Mouse (Mus musculus) frontal cortex, postnatal 14 days (tissue): ENCODE data around the gene Fmnl2.
A peak's percentile ranks its signal among the peaks of the same experiment; 100 is the strongest.

ENCODE experiments used
- DNase-seq, 2 experiments: peaks; one replicate each; pipeline ENCODE4 v3.0.0; 2022; ENCODE audit warnings: low spot score in 2 of 2

The Fmnl2 gene

DNA sequence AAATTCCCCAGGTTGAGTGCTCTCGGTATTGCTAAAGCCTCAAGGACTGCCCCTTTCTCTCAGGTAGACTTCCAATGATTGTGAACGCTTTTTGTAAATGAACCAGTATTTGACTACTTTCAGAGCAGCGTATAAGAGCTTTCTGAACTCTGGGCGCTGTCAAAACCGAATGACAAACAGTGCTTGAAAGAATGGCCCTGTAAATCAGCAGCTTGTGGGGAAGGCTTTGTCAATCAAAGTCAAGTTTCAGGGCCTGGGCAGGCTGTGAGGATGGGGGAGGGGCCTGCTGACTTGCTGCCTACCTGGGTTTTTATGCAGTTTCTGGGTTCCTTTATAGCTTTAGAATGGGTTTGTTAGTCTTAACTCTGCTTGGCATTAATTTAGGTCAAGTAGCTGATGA, 56.1 kb downstream of the Fmnl2 start:
- DNase-seq: no peak

DNA sequence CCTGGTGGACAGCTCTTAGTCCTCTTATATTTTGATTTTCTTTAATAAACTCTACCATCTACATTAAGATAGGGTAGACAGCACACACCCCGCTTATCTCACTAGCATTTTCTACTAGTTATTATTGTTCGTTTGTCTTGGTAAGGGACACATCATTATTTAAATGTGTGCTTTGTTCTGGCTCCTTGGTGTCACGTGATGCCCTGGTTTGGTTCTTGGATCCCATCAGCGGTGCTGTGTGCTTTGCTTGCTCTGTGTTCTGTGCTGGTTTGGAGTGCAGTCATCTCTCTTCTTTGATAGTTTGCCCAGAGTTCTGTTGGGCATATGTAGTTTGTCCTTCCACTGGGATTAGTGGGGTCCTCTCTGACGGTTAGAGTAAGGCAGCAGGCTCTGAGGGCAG, 57.9 kb downstream of the Fmnl2 start:
- DNase-seq: no peak

DNA sequence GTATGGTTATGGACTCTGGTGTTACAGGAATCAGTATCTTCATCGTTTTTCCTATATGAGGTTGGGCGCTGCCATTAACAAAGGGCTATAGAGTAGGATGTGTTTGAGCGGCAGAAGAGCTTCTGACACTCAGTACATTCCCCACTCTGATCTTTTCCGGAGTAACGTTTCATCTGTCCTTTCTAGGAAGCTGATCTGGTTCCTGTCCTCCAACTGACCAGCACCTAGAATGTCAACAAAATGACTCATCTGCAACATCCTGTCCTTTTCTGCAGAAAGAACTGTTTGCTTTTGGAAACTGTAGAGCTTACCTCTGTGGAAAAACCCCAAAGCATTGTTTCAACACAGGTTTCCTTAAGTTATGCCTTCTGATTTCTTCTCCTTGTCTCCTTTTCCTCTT, 60.4 kb downstream of the Fmnl2 start:
- no peak for DNase-seq

DNA sequence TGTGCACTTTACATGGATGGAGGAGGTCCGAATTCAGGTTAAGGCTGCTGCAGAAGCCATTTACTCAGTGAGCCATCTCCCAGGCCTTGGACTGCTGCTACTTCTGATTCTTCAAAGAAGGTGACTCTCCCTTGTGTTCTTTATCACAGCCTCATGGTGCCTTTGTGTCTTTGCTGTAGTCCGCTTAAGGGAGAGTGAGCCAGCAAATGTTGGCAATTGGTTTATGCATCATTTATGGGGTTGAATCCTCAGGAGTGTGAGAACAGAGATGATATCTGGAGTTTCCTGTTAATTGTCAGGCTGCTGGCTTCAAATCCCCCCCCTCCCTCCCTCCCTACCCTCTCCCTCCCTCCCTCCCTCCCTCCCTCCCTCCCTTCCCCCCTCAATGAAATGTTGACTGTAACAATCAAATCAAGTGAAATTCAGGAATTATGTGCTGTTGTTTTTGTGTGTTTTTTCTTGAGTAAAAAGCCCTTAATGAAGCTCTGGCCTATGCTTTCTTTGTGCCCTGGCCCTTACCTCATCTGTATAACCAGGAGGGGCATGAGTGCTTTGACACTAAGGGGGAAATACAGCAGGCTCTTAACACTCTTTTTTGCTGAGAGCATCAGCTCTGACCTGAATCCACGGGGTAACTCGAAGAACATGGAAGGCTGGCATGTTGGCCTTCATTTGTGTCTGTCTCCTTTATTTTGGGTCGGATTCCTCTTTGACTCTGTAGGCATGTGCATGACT, 63.2 kb downstream of the Fmnl2 start:
- DNase-seq: no peak

DNA sequence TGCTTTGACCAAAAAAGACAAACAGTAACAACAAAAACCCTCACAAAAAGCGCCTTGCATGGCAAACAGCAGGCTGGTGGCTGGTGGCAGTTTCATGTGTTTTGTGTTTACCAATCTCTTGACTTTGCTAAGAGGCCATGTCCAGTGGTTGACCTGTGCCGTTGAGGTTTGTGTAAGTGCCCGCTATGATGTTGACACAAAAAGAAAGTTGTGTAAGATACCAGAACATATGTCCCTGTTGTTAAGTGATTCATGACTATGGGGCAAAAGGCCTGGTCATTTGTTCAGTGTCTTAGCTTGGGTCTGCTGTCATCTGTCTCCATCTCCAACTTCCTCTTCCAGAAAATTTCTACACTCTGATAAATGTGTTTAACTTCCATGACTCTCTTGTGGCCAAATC, 67.4 kb downstream of the Fmnl2 start:
- no peak for DNase-seq

DNA sequence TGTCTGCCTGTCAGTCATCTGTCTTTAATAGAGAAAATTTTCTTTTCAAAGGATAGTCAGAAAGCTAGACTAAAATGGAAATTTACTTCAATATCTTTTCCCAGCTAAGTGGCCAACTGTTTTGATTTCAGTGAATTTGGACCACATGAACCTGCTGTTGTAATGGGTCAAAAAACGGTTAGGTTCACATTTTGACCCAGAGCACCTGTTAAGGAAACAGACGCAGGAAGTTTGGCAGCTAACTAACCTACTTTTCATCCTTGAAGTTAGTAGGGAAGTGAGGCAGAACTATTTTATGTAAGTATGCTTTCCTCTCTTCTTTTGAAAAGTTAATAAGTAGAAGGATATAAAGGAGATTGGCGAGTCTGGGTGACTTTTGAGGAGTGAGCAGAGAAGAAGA, 69.7 kb downstream of the Fmnl2 start:
- no peak for DNase-seq

DNA sequence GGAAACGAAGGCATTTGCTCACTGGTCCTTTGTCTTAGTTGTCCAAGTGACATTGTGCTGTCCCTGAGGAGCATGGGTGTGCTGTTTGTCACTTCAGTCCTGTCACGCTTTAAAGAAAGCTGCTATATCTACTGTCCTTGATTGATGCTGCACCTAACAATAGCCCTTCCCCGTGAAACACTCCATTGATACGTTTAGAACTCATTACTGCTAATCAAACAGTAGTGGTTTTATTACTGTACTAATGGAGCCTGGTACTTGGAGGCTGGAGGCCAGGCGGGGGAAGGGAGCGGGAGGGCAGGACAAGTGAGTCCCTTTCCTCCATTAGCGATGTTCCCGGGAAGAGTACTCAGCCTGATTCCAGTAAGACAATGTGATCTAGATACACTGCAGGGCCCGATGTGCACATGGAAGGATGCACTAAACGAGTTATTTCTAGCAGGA, 70.2 kb downstream of the Fmnl2 start:
- DNase-seq: no peak

DNA sequence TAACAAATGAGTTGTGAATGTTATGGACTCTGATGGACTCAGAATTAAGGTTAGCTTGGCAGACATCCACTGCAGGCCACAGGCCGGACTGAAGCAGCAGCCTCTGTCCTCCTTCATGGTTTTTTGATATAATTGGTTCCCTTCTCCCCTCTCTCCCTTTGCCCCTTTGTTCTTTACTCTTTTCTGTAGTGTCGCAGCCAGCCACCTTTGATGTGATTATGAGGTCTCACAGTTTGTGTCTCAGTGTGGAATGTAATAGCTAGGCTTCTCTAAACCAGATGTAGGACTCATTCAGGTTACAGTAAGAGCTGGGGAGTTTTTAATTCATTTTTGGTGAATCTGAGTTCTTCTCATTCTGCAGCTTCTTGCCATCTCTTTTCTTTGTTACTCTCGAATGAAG, 70.7 kb downstream of the Fmnl2 start:
- no peak for DNase-seq

DNA sequence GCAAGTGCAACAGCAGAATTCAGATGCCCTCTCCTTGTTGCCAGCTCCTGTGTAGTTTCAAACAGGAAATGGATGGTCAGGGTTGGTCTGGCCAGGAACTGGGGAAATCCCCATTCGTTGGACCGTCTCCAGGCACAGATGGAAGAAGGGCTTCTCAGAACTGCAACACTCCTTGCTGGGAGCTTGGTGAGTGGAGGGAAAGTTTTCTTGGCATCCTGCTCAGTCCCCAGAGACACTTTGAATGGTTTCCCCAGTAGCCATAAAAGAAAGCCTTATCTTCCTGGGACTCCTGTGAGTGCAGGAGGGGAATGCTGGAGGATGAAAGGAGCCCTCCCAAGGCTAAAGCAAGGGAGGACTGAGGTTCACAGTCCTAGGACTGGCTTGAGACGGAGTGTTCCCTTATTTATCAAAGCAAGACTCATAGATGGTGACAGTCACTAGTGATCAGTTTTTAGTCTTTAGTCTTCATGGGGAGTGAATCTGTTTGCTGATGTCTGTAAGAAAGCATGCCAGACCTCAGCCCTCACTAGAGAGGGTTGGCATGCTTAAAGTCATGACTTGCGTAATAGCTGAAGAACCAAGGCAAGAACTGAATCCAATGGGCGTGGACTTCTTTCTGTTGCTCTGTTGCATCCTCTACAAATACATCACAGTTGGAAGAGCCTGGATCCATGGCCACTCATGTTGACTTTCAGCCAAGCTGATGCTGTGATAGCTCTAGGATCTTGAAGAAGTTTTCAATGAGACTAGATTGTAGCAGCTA, 72.6 kb downstream of the Fmnl2 start:
- peak; percentile 30 to 49 for DNase-seq

DNA sequence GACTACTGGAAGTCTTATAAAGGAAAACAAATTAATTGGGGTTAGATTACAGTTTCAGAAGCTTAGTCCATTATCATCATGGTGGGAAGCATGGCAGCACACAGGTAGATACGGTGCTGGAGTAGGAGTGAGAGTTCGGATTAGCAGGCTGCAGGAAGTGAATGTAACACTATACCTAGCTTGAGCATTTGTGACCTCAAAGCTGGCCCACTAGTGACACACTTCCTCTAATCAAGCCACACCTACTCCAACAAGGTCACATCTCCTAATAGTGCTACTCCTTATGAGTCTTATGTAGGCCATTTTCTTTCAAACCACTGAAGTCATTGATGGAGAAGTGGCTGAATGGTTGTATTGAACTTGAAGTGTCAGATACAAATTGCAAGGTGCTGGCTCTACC, 73.7 kb downstream of the Fmnl2 start:
- DNase-seq: no peak

DNA sequence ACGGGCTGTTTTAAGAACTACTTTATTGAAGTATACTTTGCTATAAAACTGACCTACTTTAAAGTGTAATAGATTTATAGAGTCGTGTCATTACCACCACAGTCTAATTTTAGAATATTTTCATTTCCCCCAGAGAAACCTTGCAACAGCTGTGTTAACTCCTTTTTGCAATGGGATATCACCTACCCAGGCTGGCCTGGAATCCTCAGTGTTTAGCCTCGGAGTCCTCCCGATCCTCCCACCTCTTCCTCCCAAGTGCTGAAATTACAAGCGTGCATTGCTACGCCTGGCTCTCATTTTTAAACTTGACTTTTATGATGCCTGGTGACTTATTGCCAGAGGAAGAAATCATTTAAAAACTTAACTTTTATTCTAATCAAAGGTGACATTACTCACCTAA, 78.2 kb downstream of the Fmnl2 start:
- DNase-seq: no peak

DNA sequence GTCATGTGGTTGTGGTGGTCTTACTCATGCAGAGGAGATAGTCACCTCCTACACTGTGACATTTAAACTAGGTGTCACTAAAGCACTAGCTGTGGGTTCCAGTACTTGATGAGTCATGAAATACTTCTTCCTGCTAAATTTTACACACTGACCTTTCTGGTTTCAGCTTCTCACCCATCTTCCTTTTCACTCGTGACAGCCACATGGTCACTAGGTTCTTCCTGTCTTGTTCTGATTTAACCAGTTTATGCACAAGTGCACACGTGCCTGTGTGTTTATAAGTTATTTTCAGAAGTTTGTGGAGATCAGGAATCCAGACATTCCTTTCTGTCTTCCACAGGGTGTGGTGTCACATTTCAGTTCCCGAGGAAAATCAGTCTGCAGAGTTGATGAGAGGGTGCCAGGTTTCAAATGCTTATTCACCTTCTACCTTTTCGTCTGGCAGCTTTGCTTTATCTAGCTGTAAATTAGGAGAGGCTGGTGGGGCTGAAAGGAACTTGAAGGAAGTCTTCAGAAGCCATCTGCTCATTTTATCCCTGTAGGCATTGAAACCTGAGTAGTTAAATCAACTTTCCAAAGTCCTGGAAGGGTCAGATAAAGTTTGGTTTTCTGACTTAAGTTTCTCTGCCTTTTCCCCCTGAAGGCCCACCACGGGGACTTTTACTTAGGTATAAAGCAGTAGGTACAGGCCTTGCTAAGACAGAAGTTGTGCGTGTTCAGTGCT, 80.9 kb downstream of the Fmnl2 start:
- DNase-seq: no peak

DNA sequence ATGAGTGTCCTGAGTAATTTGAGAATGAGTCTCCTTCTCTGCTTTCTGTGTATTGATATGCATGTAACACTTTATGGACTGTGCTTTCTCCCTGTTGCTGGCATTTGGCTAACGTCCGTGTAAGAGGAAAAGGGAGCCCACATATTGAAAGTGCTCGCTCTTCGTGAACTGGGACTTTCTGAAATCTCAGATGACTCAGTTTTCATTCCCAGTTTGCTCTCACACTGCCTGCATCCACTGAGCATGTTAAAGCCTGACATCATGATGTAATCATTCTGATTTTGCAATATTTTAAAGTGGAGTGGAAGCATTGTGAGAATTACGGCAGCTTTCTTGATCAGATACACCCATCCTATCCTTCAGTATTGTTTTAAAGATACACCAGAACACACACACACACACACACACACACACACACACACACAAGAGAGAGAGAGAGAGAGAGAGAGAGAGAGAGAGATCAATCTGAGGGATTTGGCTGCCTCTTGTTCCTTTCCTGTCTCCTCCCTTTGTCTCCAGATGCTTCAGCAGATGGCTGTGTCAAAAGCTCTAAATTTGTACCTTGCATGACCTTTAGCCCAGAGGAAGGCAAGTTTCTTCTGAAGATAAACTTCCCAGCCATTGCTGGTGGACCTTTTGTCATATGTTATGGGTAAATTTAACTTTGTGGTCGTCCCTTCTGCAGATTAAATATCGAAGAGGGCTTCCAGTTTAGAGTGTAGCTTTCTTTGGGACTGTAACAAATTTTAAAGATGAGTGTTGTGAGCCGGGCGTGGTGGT, 86.2 kb downstream of the Fmnl2 start:
- no peak for DNase-seq

DNA sequence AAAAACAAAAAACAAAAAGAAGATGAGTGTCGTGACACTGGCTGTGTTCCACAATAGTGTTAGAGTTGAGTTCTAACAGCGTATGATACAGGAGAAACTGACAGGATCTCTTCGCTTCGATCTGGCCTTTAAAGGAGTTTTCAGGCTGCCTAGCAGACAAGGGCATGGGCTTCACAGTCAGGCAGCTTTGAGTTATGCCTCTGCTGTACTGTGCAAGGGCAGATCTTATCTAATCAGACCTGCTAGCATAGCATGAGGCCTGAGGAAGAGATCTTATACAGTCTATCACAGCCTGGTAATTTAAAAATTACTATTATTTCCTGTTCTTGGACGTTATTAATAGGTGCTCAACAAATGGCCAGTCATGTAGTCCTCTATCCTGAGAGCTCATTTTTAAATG, 86.9 kb downstream of the Fmnl2 start:
- DNase-seq: no peak

DNA sequence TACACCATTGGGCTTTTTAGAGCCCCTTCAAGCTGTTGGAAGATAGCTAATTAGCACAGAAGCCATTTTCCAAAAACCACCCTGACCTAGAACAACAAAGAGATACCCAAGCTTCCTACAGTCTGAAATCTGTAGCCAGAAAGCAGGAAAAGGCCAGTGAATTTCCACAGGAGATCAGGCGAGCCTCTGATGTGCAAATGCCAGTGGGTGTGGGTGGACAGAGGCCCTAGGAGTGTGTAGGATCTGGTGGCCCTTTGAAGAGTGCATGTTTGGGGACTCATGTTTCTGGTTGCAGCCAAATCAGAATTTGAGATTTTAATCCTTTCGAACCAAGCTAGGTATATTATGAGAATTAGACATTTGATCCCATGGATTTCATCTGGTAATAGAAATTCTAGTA, 88.4 kb downstream of the Fmnl2 start:
- no peak for DNase-seq

DNA sequence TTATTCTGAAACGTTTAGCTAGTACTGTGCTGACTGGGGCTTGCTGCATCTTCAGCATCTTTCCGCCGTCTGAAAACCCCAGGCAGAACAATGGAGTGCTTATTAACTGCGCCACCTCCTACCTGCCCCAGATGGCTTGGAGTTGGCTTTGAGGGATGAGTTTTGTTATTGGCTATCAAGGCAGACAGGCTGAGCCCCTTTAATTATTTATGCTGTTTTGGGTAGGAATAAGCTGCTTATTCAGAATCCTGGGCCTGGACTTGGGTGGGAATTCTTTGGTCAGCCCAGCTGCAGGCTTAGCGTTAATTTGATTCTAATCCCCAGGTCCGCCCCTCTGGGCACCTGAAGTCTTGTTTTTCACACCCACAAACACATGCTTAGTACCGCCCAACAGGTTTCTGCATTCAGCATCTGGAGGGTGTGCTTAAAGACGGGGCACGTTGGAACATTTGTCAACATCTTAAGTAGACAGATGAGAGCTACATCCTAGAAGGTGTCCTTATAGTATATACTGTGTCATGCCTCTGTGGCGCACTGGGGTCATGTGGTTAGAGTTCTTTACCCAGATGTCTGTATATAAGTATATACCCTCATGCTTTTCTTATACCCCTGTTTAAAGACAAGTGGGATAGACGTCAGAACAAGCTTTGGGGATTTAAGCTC, 89.0 kb downstream of the Fmnl2 start:
- no peak for DNase-seq

DNA sequence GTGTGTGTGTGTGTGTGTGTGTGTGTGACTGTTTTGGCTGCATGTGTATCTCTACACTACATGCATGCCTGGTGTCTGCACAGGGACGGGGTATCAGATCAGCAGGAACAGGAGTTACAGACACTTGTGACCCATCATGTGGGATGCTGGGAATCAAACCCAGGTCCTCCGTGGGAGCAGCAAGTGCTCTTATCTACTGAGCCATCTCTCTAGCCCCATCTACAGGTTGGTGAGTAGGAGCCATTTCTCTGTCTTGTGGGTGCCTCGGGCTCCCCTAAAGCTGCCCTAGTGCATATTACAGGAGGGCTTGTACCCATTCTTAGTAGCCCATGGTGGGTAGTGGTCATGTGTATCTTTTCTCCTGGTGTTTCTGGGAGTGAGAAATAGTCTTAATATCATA, 90.7 kb downstream of the Fmnl2 start:
- DNase-seq: no peak

DNA sequence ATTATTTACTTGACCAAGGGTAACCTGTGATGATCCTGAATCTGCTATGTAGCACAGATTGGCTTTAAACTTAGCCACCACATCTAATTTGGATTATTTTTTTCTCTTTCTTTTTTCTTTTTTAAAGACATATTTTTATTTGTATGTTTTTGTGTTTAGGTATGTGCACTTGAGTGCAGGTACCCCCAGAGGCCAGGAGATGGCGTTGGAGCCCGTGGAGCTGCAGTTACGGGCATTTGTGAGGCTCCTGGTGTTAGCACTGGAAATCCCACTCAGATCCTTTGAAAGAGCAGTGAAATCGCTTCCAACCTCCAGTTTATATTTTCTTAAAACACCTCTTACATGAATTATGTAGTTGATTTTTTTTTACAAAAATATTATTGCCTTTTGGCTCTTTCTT, 91.9 kb downstream of the Fmnl2 start:
- DNase-seq: no peak

DNA sequence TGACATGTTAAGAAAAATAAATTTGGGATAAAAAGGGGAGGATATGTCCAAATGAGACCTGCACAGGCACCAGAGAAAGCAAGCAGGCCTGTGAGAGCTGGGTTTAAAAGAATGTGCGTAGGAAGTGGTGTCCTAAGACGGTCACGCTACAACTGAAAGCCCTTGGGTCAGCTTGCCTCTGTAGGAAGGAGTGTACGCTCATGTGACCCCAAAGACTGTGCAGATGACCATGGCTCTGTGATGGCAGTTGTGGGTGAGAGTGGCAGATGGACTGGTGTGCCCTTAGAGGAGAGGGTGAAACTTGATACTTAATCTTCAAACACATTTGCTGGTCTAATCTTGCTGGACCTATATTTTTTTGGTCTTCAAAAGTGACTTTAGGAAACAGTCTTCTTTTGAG, 92.6 kb downstream of the Fmnl2 start:
- DNase-seq: no peak

DNA sequence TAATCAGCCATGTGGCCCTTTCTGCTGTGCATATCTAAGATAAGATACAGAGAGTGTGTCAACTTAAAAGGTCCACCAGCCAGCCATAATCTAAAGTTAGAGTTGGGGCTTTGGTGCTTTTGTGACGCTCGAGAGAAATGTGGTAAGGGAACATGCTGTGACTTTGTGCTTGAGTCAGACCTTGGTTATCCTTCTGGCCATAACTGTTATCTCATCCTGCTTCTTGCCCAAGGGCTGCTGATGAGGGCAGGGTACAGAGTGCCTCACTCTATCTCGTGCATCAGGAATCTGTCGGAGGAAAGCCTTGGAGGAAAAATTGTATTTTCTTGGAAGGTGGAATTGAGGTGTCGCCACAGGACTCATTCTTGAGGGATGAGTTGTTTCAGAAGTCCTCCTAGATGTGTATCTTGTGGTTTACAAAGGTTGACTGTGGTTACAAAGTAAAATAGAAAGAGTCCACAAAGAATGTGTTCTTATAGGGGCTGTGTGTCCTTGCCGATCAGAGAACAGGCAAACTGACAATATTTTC, 94.6 kb downstream of the Fmnl2 start:
- no peak for DNase-seq

DNA sequence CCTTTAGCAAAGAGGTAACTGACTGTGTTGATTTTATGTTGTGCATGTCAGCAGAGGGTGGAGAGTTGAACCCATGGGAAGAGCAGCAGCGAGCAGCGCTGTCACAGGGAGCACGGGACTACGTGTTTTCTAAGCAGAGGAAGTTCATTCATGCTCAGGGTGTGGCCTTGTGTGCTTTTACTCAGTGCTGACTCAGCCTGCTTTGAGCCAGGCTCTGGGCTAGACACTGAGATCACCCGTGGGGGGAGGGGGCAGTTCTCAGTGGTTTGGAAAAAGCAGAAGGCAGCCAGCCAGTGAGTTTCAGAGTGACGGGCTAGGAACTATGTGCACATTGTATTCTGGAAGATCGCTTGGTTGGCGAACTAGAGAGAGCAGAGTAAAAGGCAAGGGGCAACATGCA, 97.4 kb downstream of the Fmnl2 start:
- peak; percentile 42 to 55 for DNase-seq
